Mouse (Mus musculus): ENCODE results near the gene Cenpe. TPM values are rescaled to one million over a fixed set of nuclear protein-coding genes. Genes with fewer than 3 reads are reported as not detected.

Gene Cenpe
- total RNA-seq, 4 experiments from 2014 or later = 1.1 to 3.7 (median 2.1) TPM

DNA sequence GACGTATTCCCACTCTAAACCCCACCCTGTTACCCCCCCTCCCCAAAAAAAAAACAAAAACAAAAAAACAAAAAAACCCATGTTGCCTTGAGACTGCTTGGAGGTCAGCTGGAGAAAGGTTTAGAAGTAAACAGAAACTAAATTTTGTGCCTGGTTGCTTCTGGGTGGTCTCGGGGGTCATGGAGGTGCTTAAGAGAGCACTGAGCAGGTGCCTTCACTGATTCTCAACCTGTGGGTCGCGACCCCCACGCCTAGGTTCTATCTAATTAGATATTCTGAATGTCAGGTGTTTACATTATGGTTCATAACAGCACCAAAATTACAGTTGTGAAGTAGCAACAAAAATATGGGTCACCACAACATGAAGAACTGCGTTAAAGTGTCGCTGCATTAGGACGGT is 69.4 kb downstream of the Cenpe start:
- no peak for DNase-seq

DNA sequence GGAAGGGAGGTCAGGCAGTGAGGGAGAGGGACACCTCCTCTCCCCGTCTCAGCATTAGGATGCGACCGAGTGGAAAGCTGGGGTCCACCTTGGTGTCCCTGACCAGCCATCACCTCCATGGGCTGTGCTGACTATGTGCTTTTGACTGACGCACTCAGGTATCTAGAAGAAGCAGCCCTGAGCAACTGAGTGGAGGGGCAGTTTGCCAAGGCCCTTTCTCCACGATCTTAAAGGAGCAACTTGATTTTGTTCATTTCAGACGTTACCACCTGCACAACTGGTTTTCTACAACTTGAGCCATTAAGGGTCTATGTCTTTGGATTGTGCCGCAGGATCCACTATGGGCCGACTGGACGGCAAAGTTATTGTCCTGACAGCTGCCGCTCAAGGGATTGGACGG is 72.9 kb downstream of the Cenpe start:
- no peak for DNase-seq

DNA sequence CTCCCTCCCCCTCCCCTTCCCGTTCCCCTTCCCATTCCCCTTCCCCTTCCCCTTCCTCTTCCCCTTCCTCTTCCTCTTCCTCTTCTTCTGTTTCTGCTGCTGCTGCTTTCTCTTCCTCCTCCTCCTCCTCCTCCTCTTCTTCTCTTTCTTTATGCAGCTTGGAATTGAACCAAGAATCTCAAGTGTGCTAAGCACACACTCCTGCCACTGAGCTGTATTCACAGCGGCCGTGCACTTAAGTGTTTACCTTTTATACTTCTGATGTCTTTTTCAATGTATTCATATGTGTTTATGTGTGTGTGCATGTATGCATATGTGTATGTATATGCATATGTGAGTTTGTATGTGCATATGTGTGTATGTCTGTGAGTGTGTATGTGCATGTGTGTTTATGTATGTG is 73.5 kb downstream of the Cenpe start:
- no peak for DNase-seq

DNA sequence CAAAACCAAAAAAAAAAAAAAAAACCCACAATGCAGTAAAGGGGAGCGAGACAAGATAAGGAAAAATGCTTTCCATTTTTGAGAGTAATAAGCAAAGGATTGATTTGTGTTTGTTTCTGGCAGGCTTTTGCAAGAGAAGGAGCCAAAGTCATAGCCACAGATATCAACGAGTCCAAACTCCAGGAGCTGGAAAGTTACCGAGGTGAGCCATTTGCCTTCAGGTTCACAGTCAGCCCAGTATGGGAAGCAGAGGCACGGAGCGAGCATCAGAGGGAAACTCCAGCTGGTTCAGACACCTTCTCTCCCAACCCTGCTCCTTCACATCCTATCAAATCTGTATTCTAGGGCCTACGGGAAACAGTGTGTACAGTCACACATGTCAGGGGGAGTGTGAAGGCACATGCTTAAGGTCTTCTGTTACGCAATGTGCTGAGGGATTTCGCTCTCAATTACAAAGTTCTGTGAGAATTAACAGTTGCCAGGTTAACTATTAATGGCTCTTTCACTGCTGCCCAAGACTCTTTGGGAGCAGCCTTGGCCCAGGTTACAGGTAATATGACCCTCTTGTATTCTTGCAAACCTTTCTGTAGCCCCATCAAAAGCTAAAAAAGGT is 75.9 kb downstream of the Cenpe start:
- no peak for DNase-seq

DNA sequence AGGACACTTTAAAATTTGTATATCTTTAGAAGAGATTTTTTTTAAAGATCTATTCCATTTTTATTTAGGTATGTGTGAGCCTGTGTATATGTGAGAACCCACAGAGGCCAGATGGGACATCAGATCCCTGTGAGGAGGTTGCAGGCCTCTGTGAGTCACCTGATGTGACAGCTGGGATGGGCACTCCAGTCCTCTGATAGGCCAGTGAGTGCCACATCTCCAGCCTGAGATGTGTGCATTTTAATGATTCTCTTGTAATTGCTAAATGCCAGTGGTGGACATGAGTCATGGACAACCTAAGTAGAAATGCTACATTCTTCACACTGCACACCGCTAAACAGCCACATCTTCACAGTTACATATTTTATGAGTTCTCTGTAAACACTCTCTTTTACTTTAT is 76.8 kb downstream of the Cenpe start:
- no peak for DNase-seq

GRCm38 (mm10) chr3:135290249-135290894 is 78.0 kb downstream of the Cenpe start:
- DNase-seq = peak; percentile 18

GRCm38 (mm10) chr3:135293703-135294102 is 81.4 kb downstream of the Cenpe start:
- no peak for DNase-seq

DNA sequence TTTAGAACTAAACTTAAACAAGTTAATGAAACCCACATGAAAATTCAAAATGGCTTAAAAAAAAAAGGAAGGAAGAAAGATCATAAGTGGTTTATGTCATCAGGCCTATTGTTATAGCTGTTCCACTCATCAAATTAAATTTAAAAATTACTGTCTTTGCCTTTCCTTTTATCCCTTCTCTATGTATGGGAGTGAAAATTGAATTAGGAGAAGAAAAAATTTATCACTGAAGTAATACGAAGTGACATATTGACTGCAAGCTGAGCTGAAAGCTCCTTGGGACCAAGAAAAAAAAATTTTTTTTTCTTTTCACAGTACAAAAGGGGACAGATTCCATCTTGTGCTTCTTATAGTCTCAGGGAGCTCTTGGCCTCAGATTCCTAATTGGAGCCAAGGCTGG is 83.2 kb downstream of the Cenpe start:
- DNase-seq = no peak

DNA sequence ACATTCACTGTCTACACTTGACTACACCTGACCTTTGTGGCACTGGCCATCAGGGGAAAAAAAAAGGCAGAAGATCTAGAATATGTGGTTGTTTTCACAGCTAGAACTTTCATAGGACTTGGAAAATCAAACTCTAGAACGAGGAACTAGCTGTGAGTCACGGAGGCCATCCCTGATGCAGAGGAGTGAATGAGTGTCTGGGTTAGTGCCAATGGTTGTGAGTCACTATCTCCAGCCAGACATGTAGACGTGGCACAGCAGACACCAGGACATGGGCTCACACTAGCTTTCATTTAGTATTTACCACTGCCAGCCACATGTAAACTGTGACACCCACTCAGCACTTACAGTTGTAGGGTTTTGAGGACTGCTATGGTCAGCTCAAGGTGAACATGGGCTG is 86.2 kb downstream of the Cenpe start:
- DNase-seq = peak; percentile 81

DNA sequence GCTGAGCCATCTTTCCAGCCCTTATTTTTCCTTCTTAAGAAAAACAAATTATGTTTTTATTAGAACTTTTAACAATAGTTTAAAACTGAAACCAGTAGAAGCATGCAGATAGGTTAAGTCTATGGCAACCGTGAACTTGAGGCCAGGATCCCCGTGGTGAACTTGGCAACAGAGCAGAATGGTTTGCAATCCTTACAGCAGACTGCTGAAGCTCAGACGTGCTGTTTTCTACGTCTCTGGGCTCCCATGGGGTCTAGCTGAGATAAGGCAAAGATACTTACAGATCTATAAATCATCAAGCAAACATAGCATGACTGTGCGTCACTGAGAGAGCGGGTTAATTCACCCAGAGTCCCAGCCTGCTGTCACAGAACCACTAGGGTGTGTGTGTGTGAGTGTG is 87.7 kb downstream of the Cenpe start:
- DNase-seq = no peak

DNA sequence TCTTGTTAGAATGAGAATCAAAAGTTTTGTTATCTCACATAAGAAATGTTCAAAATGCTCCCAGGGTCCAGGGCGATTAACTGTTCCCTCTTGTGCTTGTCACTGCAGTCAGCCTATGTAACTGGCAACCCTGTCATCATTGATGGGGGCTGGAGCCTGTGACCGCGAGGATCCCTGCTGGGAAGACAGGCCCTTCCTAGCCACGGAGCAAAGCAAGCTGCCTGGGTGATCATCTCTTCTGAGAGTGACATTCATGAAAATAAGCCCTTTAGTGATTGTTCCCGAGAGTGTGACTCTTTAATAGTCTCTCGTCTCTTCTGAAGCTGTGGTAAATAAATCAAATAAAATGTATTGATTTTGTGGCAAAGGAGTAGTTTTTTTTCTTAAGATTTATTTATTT is 91.7 kb downstream of the Cenpe start:
- no peak for DNase-seq

- DNase-seq = no peak
These were observed 92.2 kb downstream of the Cenpe start for GRCm38 (mm10) chr3:135304566-135304965.

- DNase-seq = no peak
These were observed 95.3 kb downstream of the Cenpe start, which contains the start of gene Slc9b2 for GRCm38 (mm10) chr3:135307411-135308259. Gene Slc9b2, plus strand, starts transcription at chr3:135307700.

DNA sequence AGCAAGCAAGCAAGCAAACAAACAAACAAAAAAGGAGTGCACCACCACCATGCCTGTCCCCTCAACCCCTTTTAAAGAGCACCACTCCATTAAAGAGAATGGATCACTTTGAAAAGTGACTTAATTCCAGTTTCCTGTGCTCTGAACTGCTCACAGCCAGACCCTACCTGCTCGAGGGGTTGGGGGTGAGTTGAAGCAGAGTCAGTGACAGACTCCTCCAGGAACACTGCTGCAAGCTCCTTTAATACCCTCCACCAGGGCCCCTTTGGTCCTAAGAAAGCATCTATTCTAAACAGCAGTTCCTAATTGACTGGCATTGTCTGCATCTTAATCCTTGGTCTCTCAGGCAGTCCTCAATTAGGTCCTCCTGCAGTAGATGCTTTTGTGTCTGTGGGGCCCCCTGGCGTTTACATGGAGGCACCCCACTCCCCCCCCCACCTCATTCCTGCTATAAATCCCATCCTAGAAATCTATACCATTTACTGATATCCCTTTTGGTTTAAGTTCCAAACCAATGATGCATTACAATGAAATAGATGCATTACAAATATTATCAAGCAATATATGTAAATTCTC is 100.7 kb downstream of the Cenpe start:
- no peak for DNase-seq

DNA sequence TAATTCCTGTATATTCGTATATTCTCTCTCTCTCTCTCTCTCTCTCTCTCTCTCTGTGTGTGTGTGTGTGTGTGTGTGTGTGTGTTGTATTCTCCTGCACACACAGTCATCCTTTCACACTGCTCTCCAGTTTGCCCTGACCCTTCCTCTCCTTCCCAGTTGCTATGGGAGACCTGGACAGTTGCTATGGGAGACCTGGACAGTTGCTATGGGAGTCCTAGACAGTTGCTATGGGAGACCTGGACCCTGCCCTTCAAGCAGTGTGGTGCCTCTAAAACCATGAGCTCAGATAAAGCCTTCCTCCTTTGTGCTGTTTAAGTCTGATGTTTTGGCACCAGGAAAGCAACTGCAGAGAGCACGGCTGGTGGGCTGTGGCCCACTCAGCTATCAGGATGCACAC is 101.4 kb downstream of the Cenpe start:
- no peak for DNase-seq

DNA sequence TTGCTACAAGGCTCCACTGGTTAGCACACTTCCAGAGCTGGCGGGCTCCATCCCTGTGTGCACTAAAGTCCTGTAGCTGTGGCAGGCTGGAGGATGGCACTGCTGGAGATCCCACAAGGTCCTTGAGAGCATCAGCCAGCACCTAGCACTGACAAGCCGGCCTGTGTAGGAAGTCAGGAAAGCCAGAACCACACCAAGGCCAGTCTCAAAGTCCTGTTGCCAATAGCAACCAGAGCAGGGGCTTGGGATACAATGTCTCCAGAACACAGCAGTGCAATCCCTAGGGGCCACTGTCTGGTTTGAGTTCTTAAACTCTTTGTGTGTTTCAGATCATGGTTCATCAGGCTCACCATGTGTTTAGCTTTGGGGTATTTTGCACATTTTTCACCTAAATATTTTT is 102.5 kb downstream of the Cenpe start:
- no peak for DNase-seq

- DNase-seq = no peak
These were observed 103.5 kb downstream of the Cenpe start for GRCm38 (mm10) chr3:135315720-135316425.

GRCm38 (mm10) chr3:135318331-135318730 is 106.0 kb downstream of the Cenpe start:
- no peak for DNase-seq

Measured in adrenal gland, adult 8-10 months (tissue).